Mouse (Mus musculus): ENCODE measurements around the gene Kidins220. TPM values are rescaled to one million over a fixed set of nuclear protein-coding genes. Genes with fewer than 3 reads are reported as not detected.

Gene Kidins220
- total and polyA plus RNA-seq, 2 experiments from 2014 or later = 79.6 to 199 TPM

GRCm38 (mm10) chr12:25049253-25049652 is 74.5 kb downstream of the Kidins220 start:
- Histone ChIP-seq H3K9me3 (ENCODE audit: low read length) (no peaks in the 10 kb centered on the region), H3K36me3 (ENCODE audit: insufficient read depth, low read length) (peaks cover 29% of the 10 kb centered on the region), H3K27me3 (ENCODE audit: insufficient read depth, low read length) (no peaks in the 10 kb centered on the region), H3K4me2 (ENCODE audit: low read depth, low read length) (no peak overlapping the region), H3K9ac (replicated peaks; ENCODE audit: low read length) (no peak overlapping the region), H3K4me3 (ENCODE audit: low read length) (no peak overlapping the region), H3K27ac (no peak overlapping the region), H3K4me1 (ENCODE audit: insufficient read depth, low read length) (no peaks in the 10 kb centered on the region)
- WGBS = 70% methylated on average over 5 of the region's 5 CpGs
- ATAC-seq (no peak), DNase-seq (ENCODE audit: low spot score) (no peak)
- TF ChIP-seq CTCF (IDR thresholded peaks at IDR 0.05; ENCODE audit: low read depth) = no peak

- 77% methylated on average over 7 of the region's 7 CpGs for WGBS
- no peak for ATAC-seq
- TF ChIP-seq CTCF (IDR thresholded peaks at IDR 0.05; ENCODE audit: low read depth) = no peak
Measured at GRCm38 (mm10) chr12:25054511-25054910, 79.8 kb downstream of the Kidins220 start.

DNA sequence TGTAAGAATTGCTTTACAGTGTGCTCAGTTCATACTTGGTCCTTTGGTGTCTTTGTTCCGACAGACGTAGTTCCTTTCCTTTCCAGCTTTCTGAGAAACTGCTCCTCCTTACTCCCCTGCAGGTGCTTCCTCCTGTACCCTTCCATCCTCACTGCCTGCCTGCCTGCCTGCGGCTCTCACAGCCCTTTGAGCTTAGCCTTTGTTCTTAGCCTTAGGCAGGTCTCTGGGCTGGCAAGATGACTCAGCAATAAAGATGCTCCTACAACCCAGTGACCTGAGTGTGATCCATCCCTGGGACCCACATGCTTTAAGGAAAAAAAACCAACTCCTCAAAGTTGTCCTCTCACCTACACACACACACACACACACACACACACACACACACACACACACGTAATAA is 80.2 kb downstream of the Kidins220 start:
- Histone ChIP-seq H3K4me1 (ENCODE audit: insufficient read depth, low read length) (no peaks in the 10 kb centered on the region), H3K27me3 (ENCODE audit: insufficient read depth, low read length) (no peaks in the 10 kb centered on the region), H3K9me3 (ENCODE audit: low read length) (no peaks in the 10 kb centered on the region), H3K4me2 (ENCODE audit: low read depth, low read length) (no peak overlapping the region), H3K27ac (no peak overlapping the region), H3K4me3 (ENCODE audit: low read length) (no peak overlapping the region), H3K36me3 (ENCODE audit: insufficient read depth, low read length) (peaks cover 61% of the 10 kb centered on the region), H3K9ac (replicated peaks; ENCODE audit: low read length) (no peak overlapping the region)
- no peak for DNase-seq (ENCODE audit: low spot score)
- TF ChIP-seq CTCF (IDR thresholded peaks at IDR 0.05; ENCODE audit: low read depth) = no peak
- WGBS = 73% methylated on average over 4 of the region's 4 CpGs
- no peak for ATAC-seq

More at GRCm38 (mm10) chr12:25054511-25054910, 79.8 kb downstream of the Kidins220 start:
- no peaks in the 10 kb centered on the region for H3K4me1 ChIP-seq (ENCODE audit: insufficient read depth, low read length)
- H3K9me3 ChIP-seq (ENCODE audit: low read length) = no peaks in the 10 kb centered on the region
- no peak for DNase-seq (ENCODE audit: low spot score)
- peaks cover 61% of the 10 kb centered on the region for H3K36me3 ChIP-seq (ENCODE audit: insufficient read depth, low read length)
- no peak overlapping the region for H3K4me2 ChIP-seq (ENCODE audit: low read depth, low read length)
- no peaks in the 10 kb centered on the region for H3K27me3 ChIP-seq (ENCODE audit: insufficient read depth, low read length)
- H3K4me3 ChIP-seq (ENCODE audit: low read length) = no peak overlapping the region
- no peak overlapping the region for H3K27ac ChIP-seq
- H3K9ac ChIP-seq (replicated peaks; ENCODE audit: low read length) = no peak overlapping the region

GRCm38 (mm10) chr12:25059487-25060200 is 84.9 kb downstream of the Kidins220 start:
- DNase-seq (ENCODE audit: low spot score) = no peak
- H3K4me2 ChIP-seq (ENCODE audit: low read depth, low read length) = no peak overlapping the region
- WGBS = 64% methylated on average over 9 of the region's 9 CpGs
- H3K4me1 ChIP-seq (ENCODE audit: insufficient read depth, low read length) = no peaks in the 10 kb centered on the region
- H3K9ac ChIP-seq (replicated peaks; ENCODE audit: low read length) = no peak overlapping the region
- H3K9me3 ChIP-seq (ENCODE audit: low read length) = no peaks in the 10 kb centered on the region
- TF ChIP-seq CTCF (IDR thresholded peaks at IDR 0.05; ENCODE audit: low read depth) = no peak
- no peaks in the 10 kb centered on the region for H3K27me3 ChIP-seq (ENCODE audit: insufficient read depth, low read length)
- no peak overlapping the region for H3K27ac ChIP-seq
- no peak overlapping the region for H3K4me3 ChIP-seq (ENCODE audit: low read length)
- peaks cover 31% of the 10 kb centered on the region for H3K36me3 ChIP-seq (ENCODE audit: insufficient read depth, low read length)
- no peak for ATAC-seq

GRCm38 (mm10) chr12:25060901-25061300 is 86.2 kb downstream of the Kidins220 start:
- H3K36me3 ChIP-seq (ENCODE audit: insufficient read depth, low read length) = peaks cover 21% of the 10 kb centered on the region
- no peak overlapping the region for H3K9ac ChIP-seq (replicated peaks; ENCODE audit: low read length)
- H3K9me3 ChIP-seq (ENCODE audit: low read length) = no peaks in the 10 kb centered on the region
- H3K4me2 ChIP-seq (ENCODE audit: low read depth, low read length) = no peak overlapping the region
- no peak overlapping the region for H3K4me3 ChIP-seq (ENCODE audit: low read length)
- no peak for TF ChIP-seq CTCF (IDR thresholded peaks at IDR 0.05; ENCODE audit: low read depth)
- no peaks in the 10 kb centered on the region for H3K4me1 ChIP-seq (ENCODE audit: insufficient read depth, low read length)
- peak; percentile 16 for DNase-seq (ENCODE audit: low spot score)
- ATAC-seq = 0 out of 2 replicates have a peak, but pooled peaks have one; percentile 22
- H3K27me3 ChIP-seq (ENCODE audit: insufficient read depth, low read length) = no peaks in the 10 kb centered on the region
- 70% methylated on average over 7 of the region's 7 CpGs for WGBS
- no peak overlapping the region for H3K27ac ChIP-seq

DNA sequence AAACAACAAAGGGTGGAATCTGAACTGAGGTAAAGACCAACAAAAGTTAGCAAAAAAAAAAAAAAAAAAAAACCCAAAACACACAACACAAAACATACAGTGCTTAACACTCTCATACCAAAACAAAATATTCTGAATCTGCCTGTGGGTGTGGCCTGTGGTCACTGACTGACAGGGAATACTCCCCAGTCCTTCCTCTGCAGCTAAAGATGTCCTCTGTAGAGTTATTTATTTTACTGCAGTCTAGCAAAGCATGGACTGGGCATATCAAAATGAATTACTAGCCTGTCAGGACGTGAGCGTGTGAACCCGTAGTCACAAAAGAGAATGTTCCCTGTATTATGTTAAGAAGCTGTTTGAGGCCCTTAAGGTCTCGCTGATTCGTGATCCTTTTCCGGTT is 87.5 kb downstream of the Kidins220 start:
- Histone ChIP-seq H3K4me1 (ENCODE audit: insufficient read depth, low read length) (no peaks in the 10 kb centered on the region), H3K4me3 (ENCODE audit: low read length) (no peak overlapping the region), H3K36me3 (ENCODE audit: insufficient read depth, low read length) (peaks cover 12% of the 10 kb centered on the region), H3K4me2 (ENCODE audit: low read depth, low read length) (no peak overlapping the region), H3K9me3 (ENCODE audit: low read length) (no peaks in the 10 kb centered on the region), H3K27me3 (ENCODE audit: insufficient read depth, low read length) (no peaks in the 10 kb centered on the region), H3K9ac (replicated peaks; ENCODE audit: low read length) (no peak overlapping the region), H3K27ac (no peak overlapping the region)
- DNase-seq (ENCODE audit: low spot score) = no peak
- no peak for ATAC-seq
- no peak for TF ChIP-seq CTCF (IDR thresholded peaks at IDR 0.05; ENCODE audit: low read depth)
- WGBS = 70% methylated on average over 6 of the region's 6 CpGs

GRCm38 (mm10) chr12:25073374-25073773 is 98.6 kb downstream of the Kidins220 start:
- no peak for ATAC-seq
- H3K4me1 ChIP-seq (ENCODE audit: insufficient read depth, low read length) = no peaks in the 10 kb centered on the region
- H3K9me3 ChIP-seq (ENCODE audit: low read length) = no peaks in the 10 kb centered on the region
- TF ChIP-seq CTCF (IDR thresholded peaks at IDR 0.05; ENCODE audit: low read depth) = no peak
- no peak overlapping the region for H3K4me3 ChIP-seq (ENCODE audit: low read length)
- DNase-seq (ENCODE audit: low spot score) = no peak
- H3K9ac ChIP-seq (replicated peaks; ENCODE audit: low read length) = no peak overlapping the region
- H3K36me3 ChIP-seq (ENCODE audit: insufficient read depth, low read length) = no peaks in the 10 kb centered on the region
- H3K27ac ChIP-seq = no peak overlapping the region
- H3K27me3 ChIP-seq (ENCODE audit: insufficient read depth, low read length) = no peaks in the 10 kb centered on the region
- 84% methylated on average over 4 of the region's 4 CpGs for WGBS
- H3K4me2 ChIP-seq (ENCODE audit: low read depth, low read length) = no peak overlapping the region

All from hindbrain, postnatal 0 days (tissue).